Mouse (Mus musculus): ENCODE measurements around the gene Lrig2. TPM values are rescaled to one million over a fixed set of nuclear protein-coding genes. Genes with fewer than 3 reads are reported as not detected.

Gene Lrig2
- 1.8 and 1.9 TPM in 2 replicates for polyA plus RNA-seq (2012; rRNA removed)

DNA sequence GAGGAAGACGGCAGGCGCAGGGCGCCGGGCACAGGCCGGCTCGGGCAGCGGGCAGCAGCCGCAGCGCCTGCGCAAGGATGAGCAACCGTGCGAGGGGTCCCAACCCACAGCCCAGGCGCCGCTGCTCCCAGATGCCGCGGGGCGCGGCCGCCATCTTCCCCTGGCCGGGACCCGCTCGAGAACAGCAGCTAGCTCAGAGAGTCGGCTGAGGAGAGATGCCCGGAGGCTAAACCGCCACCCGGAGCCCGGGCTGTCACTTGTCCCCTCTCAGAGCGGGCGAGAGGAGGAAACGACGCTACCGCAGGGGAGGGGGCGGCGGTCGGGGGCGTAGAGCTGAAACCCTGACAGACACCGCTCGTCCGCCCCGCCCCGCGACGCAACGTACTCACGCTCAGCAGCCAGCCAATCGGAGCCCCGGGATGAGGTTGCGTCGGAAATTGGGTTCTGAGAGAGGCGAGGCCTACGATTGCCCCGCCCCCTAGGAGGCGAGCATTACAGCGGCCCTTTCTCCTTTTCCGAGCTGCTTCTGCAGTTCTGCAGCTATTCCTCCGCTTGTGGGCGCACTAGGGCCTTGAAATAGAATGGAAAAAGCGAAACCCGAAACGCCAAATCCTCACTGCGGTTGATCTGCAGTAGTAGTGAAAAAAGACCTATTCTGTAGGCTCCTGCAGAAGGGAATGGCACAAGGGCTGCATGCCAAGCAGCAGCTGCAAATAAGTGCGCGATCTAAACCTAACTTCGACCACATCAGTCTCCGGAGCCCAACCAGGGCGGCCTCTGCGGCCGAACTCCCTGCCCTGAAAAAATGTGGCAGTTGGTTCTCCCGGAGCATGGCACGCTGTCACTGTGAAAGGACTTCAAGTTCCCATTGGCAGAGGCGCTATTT, at the start of gene Lrig2:
Lrig2 (minus strand) TSS at position 381 of the 886 bp plus-strand sequence.

Other genes starting within 250 kb of the Lrig2 start
- gene Slc16a1, start 126.8 kb upstream of the Lrig2 start, polyA plus RNA-seq (2012; rRNA removed), result 15.1 and 15.2 TPM in 2 replicates

All from stomach, adult 2 months (tissue).